Mouse (Mus musculus) liver, postnatal 0 days (tissue): Measurements from ENCODE around the gene Magi2.

Experiments used
- CTCF ChIP-seq: sonication (generic); IDR thresholded peaks from 2 replicates; pipeline ENCODE4 v1.5.1; 2016; ENCODE audit warnings: antibody characterized with exemption, low read depth
- EP300 ChIP-seq: IDR thresholded peaks from 2 replicates; pipeline ENCODE4 v1.6.1; 2016; ENCODE audit warnings: antibody characterized with exemption, low read depth, mild to moderate bottlenecking

GRCm38 (mm10) chr5:19779224-19779623 is 552.4 kb downstream of the Magi2 start:
- no peak for TF ChIP-seq CTCF
- TF ChIP-seq EP300 = no peak
